Mouse (Mus musculus): ENCODE data around the gene Ercc4.
"Not testable (repeated sequence)": the region's sequence is repeated elsewhere in the genome, so short reads cannot be mapped to it uniquely, and the experiment has no call there.

The Ercc4 gene

DNA sequence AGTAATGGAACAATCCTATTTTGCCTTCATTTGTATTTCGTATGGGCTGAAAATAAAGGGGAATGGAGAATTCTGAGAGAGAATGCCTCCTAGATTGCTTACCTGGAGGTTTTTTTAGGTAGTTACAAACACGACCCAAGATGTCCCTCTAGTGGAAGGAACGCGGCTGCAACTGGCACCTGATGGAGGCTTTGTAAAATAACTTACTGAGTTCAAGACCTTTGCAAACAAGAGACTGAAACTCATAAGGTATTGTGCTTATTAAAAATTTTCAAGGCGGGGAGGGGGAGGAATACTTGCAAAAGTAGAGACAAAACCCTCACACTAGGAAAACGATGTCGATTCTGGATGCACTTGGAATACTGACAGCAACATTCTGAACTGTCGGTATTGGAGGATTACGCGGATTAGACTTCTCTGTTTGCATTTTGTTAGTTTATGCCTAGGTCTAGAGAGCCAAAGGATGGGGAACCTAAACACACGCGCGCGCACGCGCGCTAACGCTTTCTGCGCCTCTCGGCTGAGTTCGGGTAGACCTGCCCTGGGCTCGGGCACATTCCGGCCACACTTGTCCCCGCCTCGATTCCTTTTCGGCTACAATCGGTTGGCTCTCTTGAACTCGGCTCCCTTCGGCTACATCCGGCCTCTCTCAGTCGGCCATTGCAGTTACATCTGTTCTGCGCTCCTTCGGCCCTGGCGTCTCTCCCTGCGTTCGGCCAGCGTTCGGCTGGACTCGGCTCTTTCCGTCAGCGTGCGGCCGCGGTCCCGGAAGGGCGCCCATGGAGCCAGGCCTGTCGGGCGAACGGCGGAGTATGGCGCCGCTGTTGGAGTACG lies at the start of gene Ercc4:
Gene Ercc4 (plus strand): TSS at position 529 of the 834 bp plus-strand sequence.
- DNase-seq, result peak; percentile 98

DNA sequence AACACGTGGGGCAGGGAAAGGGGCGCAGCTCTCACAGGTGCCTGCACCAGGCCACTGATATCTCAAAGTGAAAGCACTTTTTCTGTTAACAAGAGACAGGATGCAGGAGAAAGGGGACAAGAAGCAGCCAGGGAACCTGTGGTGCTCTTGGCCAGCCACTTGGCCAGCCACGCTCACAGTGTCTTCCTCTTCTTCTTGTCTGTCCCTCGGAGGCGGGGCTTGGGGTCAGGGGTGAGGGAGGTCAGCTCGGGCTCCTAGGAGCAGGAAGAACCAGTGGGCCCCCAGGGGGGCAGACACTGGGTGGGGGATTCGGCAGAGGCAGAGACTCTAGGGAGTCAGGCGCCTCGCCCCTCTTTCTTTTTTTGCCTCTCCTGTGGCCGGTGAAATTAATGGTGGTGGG lies 48.4 kb upstream of the Ercc4 start:
- peak; percentile 8 to 50 for DNase-seq

DNA sequence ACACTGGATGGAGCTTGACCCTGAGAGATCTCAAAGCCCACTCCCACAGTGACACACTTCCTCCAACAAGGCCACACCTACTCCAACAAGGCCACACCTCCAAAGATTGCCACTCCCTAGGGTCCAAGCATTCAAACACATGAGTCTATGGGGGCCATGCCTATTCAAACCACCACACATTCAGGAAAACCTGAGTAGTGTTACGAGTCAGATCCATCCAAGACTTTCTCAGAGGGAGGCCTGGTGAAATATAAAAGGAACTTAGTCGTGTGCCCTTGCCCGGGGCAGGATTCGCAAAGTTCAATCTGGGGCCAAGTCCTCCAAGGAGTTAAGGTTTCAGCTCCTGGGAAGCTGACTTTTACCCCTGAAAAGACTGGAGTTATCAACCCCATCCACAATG lies 35.3 kb upstream of the Ercc4 start:
- no peak for DNase-seq

DNA sequence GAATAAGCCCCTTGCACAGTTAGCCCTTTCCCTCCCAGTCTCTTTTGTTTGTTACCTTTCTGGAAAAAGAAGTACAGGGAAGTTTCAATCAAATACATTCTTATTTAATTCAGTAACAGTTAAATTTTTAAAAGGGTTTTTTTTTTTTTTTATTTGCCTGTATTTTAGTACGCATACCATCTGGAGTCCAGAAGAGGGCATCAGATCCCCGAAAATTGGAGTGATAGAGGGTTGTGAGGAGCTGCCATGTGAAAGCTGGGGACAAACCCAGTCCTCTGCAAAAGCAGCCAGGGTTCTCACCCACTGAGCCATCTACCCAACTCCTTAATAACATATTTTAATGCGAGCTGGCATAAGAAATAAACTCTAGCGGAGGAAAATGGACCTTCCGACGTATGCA lies 29.3 kb upstream of the Ercc4 start:
- DNase-seq, result no peak

DNA sequence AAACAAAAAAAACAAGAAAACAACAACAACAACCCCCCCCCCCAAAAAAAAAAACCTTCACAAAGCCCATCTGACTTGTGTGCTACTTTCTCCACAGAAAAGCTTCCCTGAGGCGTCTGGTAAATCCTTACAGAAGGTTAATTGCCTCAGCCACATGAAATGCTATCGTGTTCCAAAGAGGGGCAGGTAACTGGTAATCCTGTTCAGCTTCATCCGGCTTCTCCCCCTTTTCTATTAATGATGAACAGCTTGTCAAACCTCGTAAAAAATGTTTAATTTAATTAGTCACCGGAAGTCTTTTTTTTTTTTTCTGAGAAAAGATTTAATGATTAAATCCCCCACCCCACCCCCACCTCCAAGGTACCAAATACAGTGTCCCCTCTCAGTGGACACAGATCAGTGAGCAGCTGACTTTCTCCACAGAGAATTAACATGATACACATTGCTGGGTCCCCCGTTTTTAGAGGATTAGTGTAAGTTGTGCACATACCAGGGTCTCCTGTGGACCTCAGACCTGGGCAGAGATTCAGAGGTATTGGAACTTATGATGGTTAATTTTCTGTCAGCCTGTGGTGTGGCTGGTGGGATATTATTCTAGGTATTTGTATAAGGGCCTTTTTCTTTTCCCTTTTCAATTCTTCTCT lies 26.2 kb upstream of the Ercc4 start:
- DNase-seq, result peak in 1 of 2 experiments; percentile 38

DNA sequence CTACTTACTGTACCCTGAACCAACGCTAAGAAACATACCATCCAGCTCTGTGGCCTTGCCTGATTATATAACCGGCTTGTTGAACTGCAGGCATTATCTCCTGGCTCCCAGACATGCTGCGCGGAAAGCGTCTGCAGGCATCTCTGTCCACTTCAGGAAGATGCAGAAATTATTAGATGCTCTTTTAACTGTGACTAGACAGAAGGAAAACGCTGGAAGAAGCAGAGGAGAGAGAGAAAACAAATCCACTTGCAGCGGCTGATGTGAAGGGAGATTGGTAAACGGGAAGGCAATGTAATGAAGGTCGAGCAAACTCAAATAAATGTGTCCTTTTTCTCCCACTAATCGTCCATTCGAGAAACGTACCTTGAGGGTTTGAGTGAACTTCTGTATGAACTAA lies 1.1 kb upstream of the Ercc4 start:
- no peak for DNase-seq

DNA sequence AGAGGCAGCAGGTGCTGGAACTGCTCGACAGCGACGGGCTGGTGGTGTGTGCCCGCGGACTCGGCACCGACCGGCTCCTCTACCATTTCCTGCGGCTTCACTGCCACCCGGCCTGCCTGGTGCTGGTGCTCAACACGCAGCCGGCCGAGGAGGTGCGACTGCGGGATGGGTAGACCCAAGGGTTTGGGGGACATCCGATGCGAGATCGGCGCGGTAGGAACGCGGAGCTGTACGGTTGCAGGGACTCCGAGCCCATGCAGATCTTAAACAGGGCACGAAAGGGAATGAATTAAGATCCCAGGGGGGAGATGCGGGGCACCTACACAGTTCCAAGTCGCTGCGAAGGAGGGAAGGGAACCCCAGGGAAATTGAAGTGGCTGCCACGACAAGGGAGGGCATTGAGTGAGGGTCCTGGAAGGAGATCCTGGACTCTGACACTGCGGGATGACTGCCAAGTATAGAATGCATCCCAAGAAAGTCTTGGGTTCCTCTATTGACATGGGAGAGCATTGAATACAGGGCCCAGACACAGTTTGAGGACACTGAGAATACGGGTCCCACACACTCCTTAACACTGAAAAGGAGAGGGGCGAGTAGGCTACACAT lies 609 bp downstream of the Ercc4 start:
- peak in 1 of 2 experiments; percentile 33 for DNase-seq

DNA sequence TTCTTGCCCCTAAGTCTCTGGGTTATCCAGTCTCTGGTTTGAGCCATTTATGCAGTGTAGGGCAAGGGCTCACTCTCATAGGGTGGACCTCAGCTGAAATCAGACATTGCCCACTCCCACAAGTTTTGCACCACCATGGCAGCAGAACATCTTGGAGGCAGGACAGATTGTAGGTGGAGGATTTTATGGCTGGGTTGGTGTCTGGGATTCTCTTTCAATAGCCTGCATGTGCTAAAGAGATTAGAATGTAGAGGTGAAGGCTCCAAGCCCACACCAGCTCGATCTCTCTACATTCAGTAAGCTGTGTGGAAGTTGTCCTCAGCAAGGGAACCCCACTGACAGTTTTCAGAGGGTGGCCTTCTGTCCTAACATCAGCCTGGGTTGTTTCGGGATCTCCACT lies 5.3 kb downstream of the Ercc4 start:
- DNase-seq, result no peak

DNA sequence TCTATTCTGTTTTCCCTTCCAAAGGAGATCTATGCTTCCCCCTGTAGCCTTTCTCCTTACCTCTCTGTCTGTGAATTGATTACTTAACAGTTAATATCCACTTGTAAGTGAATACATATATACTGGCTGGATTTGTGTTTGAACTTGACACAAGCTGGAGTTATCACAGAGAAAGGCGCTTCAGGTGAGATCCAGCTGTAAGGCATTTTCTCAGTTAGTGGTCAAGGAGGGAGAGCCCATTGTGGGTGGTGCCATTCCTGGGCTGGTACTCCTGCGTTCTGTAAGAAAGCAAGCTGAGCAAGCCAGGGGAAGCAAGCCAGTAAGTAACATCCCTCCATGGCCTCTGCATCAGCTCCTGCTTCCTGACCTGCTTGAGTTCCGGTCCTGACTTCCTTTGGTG lies 6.0 kb downstream of the Ercc4 start:
- DNase-seq, result not testable (repeated sequence)

DNA sequence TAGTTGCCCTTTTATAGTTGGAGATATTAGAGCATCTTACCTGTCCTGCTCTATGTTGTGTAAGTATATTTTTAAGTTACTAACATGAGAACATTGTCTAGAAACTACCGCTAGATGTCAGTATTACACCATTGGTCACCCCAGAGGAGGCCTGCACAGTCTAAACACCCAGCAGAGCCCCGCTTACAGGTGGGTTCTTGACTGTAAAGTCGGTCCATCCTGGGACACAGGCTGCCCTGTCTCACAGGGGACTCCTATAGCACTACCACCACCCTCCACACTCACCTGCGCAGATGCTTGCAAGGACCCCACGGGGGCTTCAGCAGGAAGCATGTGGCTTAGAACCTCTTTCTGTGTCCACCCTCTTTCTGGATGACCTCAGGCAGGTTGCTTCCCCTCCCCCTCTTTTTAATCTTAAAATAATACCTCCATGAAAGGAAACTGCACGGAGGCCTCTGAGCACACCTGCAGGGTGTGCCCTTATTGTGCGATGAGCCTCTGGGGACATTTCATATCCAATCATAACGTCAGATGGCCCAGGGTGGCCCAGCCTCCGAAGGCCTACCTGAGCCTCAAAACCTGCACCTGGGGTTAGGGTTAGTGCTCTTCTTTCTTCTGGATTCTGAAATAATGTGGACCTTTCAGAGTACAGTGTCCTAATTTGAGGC lies 7.9 kb downstream of the Ercc4 start:
- DNase-seq, result peak; percentile 25 to 43

DNA sequence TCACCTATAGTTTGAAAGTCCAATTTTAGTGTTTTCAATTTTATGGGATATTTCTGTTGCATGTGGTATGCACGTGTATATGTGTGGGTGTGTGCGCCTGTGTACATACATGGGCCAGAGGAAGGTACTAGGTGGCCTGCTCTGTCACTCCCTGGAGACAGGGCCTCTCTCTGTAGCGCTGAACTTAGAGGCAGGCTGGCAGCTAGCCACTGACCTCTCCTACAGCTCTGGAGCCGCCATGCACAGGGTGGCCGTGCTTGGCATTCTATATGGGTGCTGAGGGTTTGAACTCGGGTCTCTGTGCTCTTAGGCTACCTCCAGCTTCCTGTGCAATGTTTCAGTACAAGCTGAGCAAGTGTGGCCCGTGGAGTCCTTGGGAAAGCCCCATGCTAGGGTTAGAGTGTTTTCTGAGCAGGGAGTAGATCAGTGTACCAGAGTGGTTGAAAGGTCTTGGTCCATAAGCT lies 8.5 kb downstream of the Ercc4 start:
- DNase-seq, result no peak

DNA sequence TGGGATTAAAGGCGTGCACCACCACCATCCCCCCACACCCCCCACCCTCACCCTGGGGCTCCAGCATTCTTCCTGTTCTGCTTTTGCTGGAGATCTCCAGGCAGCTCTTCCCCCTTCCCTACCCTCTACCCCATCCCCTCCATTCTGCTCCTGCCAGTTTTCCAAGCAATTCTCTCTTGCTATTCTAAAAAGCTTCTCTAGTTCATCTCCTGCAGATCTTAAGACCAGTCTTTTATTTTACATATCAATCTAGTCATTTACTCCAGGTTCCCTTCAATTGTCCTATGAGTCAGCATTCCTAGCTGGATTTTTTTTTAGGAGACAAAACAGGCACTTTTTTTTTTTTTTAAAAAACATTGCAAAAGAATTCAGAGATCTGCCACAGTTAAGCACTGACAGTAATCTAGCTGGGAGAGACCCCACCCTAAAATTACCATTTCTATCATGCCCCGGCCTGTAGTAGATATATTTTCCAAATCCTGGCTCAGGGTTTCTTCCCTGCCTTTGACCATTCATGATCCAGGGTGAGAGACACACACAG lies 9.3 kb downstream of the Ercc4 start:
- DNase-seq, result no peak

DNA sequence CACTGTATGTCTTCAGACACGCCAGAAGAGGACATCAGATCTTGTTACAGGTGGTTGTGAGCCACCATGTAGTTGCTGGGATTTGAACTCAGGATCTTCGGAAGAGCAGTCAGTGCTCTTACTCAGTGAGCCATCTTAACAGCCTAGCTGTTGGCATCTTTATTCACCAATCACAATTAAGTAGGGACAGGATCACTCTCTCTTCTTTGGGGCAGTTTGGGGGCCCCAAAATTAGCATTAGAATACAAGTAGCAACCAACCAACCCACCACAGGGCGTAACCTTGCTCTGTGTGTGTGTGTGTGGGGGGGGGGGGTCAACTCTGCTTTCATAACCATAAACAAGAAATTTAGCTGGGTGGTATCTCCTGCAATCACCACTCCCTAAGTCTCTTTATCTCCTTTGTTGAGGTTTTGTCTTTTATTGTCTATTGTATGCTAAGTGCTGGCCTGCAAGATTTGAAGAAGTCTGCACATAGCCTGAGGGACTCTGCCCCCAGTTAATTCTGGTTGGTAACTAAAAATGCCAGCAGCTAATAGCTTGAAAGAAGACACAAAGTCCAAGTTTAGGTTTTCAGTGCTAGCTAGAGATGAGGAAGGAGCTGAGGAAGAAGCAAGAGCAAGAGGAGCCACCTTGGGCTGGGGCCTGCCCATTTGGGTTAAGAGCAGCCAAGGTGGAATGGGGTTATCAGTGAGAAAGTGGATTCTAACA lies 10.3 kb downstream of the Ercc4 start:
- no peak for DNase-seq

DNA sequence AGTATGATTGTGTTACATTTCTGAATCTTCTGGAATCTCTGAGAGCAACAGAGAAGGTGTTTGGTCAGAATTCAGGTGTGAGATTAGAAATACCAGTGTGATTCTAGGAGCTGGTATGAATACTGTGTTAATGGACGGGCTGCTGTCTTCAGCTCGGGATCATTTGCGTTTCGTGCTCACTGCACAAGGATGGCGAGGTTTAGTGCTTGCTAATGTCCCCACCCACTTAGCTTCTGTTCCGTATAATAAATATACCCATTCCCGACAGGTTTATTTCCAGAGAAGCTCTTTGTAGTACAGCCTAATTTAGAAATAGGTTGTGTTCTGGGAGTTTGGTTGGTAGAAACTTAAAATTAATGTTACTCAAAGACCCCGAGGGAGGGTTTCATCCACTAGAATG lies 15.9 kb downstream of the Ercc4 start:
- no peak for DNase-seq

DNA sequence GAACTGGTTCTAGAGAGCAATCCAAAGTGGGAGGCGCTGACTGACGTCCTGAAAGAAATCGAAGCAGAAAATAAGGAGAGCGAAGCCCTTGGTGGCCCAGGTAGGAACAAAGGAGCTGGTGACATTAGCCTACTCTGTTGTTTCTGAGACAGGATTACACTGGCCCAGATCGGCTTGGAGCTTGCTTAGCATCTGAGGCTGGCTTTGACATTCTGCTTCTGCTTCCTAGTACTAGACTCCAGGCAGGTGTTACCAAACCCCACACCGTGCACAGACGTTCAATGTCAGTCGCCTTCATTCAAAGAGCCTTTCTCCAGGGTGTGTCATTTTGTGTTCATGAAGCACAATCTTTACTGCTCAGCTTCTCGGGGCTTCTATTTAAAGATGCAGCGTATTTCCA lies 18.1 kb downstream of the Ercc4 start:
- DNase-seq, result no peak

DNA sequence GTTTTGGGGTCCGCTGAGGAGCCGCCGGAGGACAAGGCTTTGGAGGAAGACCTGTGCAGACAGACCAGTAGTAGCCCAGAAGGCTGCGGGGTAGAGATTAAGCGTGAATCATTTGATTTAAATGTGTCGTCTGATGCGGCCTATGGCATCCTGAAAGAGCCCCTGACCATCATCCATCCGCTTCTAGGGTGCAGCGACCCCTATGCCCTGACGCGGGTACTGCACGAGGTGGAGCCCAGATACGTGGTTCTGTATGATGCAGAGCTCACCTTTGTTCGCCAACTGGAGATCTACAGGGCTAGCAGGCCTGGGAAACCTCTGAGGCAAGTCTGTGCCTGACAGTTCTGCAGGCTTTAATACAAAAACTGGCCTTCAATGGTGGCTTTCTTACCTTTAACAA lies 20.9 kb downstream of the Ercc4 start:
- peak in 1 of 2 experiments; percentile 58 for DNase-seq

DNA sequence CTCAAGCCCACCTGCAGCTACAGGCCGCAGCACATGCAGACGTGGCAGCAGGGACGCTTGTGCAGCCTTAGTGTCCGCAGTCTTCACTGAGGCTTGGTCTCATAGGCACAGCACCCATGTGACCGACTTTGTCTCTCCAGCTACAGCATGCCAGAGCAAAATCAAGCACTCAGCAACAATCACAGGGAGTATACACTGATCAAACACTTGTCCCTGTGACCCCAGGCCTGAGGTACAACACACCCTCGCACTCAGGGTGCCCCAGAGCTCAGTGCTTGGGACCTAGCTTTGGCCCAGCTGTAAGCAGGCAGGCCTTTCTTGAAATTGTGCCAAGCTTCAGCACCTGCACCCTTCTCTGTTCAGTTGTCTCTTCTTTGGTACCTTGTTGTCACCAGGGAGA lies 31.7 kb downstream of the Ercc4 start:
- DNase-seq, result no peak

DNA sequence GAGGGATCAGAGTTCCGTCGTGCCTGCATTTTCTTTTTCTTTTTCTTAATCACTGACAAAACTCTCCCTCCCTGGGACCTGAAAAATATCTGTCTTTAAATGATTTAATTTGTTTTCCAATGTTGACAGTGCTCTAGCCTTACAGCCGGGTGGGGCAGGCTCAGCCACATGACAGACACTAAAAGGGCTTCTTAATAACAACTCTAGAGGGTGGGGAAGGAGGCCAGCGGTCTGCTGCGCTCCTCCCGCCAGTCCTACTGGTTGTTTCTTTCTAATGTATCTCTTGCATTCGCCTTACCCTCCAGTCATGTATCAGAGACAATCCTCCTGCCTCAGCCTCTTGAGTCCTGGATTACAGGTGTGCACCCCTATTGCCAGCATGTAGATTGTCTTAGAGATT lies 34.4 kb downstream of the Ercc4 start:
- DNase-seq, result no peak

DNA sequence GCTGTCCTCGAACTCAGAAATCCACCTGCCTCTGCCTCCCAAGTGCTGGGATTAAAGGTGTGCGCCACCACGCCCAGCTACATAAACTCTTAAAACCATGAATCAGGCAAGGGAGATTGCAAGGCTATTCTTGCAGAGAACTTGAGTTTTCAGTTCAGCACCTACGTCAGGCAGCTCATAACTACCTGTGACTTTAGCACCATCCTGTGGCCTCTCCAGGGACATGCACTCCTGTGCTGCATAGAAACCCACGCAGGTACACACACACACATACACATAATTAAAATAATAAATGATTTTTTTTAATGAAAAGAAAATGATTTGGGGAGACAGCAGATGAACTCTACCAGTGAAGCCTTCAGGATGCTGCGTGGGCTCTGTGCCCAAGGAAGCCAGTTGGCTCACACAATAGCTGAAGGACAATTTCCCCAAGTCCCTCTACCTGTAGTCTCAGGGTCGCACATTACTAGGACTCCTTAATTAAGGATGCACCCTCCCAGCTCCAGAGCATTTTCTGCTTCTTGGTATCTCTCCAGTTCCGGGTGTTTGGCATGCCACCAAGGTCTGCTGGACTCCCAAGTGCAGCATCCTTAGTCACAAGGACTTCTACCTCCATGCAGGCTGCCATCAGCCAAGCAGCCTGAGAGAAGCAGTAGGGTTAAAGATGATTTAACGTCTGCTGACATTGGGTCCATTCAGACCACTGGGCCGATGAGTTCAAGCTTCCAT lies 35.4 kb downstream of the Ercc4 start:
- DNase-seq, result no peak

DNA sequence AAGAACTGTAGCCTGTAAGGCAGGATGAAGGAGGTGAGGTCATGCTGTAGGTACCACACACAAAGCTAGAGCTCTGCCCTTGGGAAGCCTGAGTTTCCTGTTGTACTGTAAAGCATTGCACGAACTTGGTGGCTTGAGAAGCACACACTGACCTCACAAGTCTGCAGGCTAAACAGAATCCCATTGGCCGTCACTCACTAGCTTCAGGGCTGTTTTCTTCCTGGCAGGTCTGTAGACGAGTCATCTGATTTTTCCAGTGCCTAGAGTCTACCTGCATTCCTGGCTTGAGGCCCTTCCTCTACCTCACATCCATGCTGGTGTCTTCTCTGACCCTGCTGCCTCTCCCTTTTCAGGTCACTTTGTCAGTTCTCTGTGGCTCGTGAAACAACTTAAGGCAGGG lies 36.7 kb downstream of the Ercc4 start:
- no peak for DNase-seq

DNA sequence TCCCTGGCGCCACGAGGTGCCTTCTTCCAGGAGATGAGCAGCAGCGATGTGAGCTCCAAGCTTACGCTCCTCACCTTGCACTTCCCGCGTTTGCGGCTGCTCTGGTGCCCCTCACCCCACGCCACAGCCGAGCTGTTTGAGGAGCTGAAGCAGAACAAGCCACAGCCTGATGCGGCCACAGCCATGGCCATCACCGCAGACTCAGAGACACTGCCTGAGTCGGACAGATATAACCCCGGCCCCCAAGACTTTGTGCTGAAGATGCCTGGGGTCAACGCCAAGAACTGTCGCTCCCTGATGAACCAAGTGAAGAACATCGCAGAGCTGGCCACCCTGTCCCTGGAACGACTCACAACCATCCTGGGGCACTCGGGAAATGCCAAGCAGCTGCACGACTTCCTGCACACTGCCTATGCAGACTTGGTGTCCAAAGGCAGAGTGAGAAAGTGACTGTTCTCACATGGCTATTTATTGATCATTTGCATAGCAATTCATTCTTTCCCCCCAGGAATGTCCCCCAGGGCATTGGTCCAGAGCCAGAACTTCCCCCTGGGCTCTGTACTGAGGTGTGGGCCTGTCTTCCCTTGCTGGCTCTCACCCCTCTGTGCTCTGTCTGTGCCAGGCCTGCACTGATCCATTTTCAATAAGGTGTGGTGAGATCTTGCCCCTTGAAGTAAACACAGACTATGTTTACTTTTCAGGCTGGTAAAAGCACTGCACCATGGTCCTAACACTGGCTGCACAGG lies 38.5 kb downstream of the Ercc4 start:
- DNase-seq, result no peak
